Mouse (Mus musculus): ENCODE measurements around the gene Adcy4.
A peak's percentile ranks its signal among the peaks of the same experiment; 100 is the strongest.

The Adcy4 gene

DNA sequence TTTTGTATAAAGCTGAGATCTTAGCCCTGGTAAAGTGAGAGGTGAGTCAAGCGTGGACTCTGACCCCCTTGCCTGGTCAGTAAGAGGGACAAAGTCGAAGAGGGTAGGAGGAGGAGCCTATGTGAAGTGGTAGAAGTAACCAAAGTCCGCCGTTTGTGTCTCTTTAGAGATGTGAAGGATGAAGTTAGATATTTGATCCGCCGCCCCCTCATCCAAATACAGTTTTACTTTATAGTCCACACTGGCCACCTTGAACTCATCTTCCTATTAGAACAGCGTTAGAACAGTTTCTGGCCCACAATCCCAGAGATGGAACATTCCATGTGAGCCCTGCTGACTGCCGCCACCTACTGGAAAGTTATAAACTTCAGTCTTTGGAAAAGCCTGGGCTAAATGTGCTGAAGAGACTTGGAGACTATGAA lies 25.5 kb downstream of the Adcy4 start, which contains the start of gene Cideb:
TSS of gene Cideb (minus strand) at position 96 of the 422 bp plus-strand sequence.
- DNase-seq (ENCODE audit: low read depth), result peak; percentile 59

DNA sequence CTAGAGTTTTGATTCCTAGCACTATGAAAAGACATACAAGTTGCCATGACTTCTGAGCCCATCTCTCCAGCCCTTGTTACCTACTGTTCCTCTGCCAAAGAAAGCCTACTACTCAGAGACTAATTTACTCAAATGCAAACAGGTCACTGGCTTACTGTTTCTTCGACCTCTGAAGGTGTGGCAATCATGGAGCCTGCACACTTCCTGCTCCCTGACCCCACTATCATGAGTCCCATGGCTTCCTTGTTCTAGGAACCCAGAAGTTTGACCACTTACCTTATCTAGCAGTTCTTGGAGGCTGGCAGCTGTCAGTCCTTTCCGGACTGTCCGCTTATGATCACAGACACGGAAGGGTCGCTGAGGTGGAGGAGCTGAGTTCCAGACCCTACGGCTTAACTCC lies 26.3 kb downstream of the Adcy4 start:
- no peak for DNase-seq (ENCODE audit: low read depth)

DNA sequence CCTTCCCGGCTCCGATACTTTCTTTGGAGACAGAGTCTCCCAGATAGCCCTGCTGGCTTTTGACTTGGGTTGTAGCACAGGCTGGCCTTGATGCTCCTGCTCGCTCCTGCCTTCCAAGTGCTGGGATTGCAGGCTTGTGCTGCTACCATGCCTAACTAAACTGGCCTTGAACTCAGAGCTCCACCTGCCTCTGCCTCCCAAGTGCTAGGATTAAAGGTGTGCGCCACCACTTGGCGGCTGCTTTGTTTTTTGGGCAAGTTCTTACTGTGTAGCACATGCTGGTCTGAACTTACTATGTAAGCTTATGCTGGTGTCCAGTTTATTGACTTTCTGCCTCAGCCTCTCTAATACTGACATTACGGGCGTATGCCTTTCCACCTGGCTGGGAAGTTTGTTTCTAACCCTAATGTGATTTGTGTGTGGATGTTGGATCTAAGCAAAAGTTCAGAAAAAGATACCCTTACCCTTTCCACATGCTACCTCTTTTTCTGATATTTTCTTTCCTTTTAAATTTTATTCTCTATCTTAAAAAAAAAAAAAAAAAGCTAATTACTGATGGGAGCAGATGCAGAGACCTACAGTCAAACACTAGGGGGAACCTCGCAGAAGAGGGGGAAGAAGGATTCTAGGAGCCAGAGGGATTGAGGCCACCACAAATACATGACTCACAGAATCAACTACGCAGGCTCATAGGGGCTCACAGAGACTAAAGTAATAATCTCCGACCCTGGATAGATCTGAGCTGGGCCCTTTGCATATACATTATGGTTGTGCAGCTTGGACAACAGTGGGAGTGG lies 36.6 kb downstream of the Adcy4 start:
- no peak for DNase-seq (ENCODE audit: low read depth)

DNA sequence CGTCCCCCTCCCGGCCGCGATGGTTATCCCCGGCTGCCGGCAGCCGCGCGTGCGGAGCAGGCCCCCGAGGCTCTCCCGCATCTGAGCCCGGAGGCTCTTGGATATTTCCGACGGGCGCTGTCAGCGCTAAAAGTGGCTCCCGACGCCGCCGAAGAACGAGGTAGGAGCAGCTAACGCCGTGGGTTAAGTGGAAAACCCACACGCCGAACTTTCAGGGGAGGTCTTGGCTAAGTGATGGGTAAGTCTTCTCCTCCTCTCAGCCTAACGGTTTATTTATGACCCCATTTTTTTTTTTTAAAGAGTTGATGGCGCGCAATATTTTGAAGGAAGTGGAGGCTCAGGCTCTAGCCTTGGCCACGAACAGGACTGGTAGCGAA lies 38.0 kb downstream of the Adcy4 start:
- no peak for DNase-seq (ENCODE audit: low read depth)

DNA sequence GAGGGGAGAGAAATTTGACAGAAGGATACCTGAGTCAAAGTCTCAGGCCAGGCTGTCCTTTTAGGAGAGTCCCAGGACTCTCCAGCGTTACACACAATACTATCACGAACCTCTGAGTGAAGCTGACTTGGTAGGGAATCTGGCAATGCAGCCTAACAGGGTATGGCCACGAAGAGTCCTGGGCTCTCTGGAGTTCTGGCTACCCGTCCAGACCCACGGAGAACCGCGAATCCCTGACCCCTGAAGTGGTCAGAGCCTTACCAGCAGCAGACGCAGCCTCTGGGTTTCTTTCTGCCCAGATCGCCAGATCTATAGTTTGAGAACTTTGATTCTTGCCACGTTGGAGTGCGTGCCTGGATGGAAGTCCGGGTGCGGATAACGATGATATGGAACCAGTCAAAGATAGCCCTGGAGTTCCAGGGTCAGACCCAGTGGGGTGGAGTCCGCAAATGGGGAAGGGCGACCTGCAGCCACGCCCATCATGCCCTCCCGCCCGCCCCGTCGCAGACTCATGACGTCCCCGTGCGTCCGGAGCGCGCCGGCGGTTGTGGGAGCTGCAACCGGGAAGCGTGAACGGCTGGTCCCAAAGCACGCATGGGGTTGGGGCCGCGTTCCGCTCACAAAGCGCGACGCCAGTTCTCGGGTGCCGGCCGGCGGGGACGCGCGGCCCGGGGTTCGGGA lies 38.6 kb downstream of the Adcy4 start, which contains the start of the genes Dhrs1 and Nop9:
TSS of gene Dhrs1 (minus strand) at position 511 of the 681 bp plus-strand sequence.
TSS of gene Nop9 (plus strand) at position 514 of the 681 bp plus-strand sequence.
- DNase-seq (ENCODE audit: low read depth), result peak; percentile 88

DNA sequence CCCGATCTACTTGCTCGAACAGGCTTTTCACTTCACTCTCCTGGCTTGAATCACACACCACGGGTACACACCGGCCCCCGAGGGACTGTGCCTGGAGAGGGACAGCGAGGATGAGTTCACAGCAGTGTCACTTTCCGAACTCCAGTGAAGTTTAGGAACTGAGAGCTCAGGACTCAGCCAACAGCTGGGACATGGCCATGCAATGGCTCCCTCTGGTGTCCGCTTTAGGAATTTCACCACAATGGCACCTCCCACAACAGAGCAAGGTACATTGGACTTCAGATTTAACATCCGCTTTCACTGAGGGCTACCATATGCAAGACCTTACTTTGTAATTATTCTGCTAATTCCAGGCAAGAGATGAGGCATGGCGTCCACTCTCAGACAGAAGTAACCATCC lies 40.2 kb downstream of the Adcy4 start:
- peak; percentile 95 for DNase-seq (ENCODE audit: low read depth)

DNA sequence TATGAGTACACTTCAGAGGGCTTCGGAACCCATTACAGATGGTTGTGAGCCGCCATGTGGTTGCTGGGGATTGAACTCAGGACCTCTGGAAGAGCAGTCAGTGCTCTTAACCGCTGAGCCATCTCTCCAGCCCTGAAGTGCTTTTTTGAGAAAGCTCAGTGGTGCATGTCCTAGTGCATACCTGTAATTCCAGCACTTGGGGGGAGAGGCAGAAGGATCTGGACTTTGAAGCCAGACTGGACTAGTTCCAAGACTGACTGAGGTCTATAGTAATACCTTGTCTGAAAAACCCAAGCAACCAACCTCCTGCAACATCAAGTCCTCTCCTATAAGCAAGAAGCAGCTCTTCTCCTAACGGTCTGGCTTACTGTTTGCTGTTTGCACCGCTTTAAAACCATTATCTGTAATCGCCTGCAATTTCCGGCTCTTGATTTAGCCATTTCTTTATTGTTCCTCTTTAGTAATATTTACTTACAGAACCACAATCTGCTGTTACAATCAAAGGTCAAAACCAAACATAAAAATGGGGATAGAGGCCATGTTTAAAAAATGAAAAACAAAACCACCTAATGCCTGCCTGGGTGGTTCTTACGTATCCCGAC lies 46.7 kb downstream of the Adcy4 start:
- no peak for DNase-seq (ENCODE audit: low read depth)

DNA sequence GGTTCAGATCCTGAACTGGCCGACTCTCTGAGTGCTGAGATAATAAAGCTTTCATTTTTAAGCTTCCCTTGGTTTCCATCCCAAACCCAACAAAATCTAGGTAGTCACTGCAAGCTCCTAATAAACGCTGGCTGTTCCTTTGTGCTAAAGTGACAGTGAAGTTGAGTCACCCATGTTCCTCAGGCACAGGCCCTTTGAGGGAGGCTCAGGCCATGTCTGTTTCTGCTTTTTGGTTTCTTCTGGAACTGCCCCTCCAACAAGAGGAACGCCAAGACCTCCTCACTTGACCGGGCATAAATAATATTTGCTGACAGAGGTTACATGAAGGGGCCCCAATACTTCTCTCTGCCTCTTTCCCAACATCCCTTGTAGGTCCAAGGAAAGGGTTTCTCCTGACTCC lies 48.1 kb downstream of the Adcy4 start:
- no peak for DNase-seq (ENCODE audit: low read depth)

DNA sequence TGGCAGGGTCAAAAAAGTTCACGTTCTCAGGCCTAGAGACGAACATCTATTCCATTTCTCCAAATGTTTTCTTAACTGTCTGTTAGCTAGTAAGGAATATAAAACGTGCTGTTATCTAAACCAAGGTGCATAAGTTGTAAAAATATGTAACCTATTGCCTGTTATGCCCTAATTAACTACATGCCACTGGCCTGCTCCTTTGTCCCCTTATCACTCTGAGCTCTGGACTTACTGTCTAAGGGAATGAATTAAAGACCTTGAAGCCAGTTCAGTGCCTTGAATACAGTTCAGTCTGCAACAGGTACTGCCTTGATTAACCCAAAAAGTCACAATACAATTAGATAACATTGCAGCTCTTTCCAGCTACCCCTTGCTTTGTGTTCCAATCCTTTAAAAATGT lies 48.6 kb downstream of the Adcy4 start:
- no peak for DNase-seq (ENCODE audit: low read depth)

DNA sequence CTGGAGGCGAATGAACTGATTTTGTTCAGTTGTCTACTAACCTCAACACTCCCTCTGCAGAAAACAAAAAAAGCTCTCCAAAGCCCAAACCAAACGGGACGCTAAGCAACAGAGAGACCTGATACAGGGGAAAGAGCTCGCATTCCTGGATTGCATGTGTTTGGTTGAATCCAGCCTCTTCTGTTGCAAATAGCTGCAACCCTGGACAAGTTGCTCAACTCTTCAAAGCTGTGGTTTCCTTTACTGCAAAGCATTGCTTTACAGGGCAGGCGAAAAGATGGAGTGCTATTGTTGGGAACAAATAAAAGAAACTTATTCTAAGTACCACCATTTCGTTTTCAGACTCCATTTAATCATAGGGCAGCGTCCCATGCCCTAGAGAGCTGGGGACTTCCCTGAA lies 49.0 kb downstream of the Adcy4 start:
- DNase-seq (ENCODE audit: low read depth), result no peak

DNA sequence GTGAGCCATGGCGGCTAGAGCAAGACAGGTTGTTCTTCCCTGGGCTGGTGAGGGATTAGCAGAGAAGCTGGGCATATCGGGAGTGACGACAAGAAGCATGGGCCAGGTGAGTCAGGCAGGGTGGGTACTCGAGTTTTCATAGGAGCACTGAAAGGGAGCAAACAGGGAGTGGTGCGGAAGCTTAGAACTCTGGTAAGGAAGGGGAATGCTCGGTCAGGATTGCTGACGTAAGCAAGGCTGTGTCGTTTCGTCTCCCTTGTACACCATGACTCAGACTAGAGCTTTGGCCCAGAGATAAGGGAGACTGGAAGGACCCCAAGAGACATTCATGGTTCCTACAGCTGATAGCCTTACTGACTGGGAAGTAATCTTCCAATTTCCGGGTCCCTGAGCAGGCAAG lies 50.0 kb downstream of the Adcy4 start:
- DNase-seq (ENCODE audit: low read depth), result no peak

DNA sequence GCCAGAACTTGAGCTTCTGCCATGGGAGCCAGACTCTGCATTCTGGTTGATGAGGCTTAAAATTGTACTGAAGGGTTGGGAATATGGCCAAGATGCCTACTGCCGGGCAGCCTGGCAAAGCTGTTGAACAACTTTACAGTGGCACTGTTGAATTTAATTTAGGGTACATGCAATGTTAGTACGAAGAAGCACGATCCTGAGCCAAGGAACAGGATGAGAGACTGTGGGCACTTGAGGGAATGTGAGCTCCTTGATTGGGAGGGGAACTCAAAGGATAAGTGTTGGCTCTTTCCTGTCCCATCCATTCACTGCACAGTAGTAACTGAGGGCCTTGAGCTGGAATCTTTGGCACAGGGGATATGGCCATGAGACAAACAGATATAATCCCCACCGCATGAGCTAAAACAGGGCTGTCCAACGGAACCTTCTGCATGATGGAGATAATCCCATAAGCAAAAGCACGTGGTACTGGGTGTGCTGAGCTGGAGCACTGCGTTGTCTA lies 53.3 kb downstream of the Adcy4 start:
- no peak for DNase-seq (ENCODE audit: low read depth)

DNA sequence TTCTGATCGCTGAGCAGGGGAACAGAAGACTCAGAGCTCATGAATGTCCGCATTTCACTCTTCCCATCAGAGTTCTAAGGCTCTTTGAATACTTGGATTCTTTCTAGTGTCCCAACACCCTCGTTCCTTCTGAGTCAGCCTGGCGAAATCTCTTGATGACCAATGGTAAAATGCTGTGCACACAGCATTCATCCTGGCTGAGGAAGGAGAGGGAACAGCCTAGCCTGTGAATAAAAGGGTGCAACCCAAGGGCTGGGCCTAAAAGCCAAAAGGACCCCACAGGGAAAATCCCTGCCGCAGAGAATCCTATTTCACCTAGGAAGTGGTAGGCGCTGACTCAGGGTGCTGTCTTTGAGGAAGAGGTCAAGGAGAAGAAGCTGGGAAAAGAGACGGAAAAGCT lies 53.8 kb downstream of the Adcy4 start:
- DNase-seq (ENCODE audit: low read depth), result no peak

DNA sequence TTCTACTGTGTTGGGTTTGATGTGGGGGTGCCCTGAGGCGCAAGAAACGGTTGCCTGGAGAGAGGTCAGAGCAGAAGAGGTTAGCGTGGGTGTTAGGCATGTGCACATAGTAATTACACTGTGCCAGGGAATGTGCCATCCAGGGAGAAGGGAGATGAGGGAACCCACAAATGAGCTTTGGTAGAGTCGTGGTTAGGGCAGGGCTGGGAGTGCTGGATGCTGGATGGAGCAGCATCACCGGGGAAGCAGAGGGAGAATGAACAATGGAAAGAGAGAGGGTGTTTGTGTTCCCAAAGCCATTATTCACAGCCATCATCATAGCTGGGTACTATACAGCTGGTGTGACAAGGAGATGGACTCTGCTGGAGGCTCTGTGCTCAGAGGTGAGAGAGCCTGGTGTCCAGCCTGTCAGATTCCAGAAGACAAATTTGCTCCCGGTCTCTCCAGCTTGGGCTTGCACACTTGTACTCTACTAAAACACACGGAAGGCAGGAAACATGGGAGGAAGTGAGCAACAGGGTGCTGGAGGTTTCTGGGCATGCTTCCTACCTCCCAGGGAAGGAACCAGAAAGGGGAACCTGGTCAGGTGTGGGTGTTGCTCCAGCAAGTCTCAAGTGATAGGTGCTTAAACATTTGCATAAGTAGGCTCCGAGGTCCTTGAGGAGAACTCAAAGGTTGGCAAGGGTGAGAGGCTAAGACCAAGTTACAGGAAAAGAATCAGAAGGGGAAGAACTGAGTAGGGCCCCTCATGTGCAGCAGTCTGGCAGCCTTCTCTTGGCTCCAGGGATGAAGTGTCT lies 55.8 kb downstream of the Adcy4 start:
- no peak for DNase-seq (ENCODE audit: low read depth)

DNA sequence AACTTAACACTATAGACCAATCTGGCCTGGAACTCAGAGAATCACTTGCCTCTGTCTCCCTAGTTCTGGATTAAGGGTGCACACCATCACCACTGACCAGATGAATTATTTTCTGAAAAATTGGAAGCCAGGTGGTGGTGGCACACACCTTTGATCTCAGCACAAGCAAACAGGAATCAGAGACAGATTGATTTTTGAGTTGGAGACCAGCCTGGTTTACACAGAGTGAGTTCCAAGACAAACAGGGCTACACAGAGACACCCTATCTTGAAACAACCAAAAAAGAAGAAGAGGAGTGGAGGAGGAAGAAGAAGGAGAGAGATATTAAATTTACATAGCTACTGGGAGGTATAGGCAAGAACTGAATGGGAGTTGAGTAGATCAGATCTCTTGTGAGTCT lies 57.6 kb downstream of the Adcy4 start:
- DNase-seq (ENCODE audit: low read depth), result no peak

DNA sequence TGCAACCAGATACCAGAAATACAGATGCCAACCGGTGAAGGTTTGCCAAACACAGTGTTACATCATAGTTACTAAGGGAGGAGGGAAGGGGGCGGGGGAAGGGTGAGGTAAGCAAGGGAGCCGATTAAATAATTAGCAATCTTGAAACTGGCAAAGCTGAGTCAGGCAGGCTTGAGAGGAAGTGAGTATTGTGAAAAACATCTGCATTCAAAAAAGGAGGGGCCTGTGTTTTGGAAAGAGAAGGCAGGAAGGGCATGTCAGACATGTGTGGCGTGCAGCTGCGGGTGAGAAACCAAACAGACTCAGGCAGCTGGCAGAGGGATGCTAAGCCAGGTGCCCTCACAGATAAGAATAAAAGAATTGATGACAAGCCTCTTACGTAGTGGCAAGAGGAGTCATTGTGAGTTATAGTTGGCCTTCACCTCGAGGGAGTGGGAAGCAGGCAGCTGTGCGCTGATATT lies 59.5 kb downstream of the Adcy4 start:
- DNase-seq (ENCODE audit: low read depth), result peak; percentile 90

DNA sequence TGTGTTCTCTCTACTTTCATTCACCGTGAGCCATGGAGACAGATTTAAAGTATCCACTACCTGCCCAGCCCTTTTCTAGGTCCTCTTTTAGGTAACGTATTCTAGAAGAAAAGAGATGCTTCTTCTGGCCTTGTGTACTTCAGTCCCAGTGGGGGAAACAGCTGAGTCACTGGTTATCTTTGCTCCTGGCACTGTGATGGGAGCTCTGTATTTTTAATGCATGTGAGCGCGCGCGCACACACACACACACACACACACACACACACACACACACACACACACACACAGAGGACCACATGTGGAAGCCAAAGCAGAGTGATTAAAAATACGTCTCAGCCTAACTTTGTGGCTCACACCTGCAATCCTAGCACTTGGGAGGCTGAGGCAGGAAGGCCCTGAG lies 60.5 kb downstream of the Adcy4 start:
- no peak for DNase-seq (ENCODE audit: low read depth)

DNA sequence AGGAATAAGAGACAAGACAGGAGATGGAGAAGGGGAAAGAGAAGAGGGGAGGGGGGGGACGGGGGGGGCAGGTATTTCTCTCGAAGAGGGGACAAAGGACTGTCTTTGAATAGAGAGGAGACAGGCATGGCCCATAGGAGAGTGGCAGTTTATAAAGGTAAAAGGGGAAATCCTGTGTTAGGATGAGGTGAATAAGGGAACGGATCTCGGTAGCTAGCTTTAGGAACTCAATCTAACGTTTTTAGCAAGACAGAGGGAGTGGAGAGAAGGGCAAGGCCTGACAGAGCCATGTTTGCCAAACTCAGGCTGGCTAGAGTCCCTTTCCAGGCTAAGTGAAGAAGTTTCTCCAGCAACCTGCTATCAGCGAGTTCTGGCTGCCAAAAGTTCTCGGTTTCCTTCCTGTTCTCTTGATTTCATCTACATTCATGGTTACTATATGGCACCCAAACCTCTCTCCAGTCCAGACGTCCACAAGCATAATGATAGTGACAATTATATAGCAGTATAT lies 61.4 kb downstream of the Adcy4 start:
- no peak for DNase-seq (ENCODE audit: low read depth)

DNA sequence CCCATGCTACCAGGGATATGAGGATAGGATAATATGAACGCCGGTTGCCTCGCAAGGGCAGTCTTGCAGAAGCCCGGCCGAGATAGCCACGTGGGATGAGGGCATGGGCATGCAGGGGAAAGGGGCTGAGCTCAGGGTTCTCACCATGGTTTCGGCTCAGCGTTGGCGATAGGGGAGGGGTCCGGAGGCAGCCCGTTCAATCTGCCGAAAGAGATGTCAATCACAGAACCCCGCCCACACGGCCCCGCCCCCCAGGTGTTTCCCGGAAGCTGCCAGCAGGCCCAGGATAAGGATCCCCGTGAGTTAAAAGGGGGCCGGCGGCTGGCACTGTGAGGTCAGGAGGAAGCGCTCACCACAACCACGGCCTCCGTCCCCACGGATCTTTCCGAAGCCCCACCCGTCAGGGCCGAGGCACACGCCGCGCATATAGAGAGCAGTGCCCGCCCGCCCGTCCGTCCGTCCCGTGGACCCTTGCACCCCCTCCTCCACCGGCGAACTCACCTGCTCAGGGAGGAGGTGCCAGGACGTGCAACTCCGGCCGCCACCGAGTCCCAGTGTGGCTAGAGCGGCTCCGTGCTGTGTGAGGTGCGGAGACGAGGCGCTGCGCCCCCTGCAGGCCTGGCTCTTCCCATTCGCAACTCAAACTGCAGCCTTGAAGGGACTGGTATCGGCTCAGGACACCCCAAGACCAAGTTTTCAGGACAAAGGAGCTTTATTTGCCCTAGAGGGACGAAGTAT lies 62.0 kb downstream of the Adcy4 start, which contains the start of gene Rabggta:
TSS of gene Rabggta (minus strand) at position 564 of the 738 bp plus-strand sequence.
- peak; percentile 97 for DNase-seq (ENCODE audit: low read depth)

DNA sequence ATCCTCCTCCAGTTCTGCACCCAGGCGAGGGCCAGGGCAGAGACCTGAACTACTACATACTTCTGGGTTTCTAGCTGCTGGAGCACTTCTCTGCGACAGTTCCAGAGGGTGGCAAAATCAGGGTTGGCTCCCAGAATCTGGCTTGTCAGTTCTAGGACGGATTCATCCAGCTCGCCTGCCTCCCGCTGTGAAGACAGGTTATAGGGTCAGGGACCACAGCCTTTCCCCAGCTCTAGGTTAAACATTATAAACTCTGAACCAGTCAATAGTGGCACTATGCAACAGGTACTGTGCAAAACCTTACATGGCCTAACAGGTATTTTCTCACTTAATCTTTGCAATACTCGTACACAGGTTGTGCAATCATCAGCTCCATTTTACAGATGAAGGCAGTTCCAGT lies 62.8 kb downstream of the Adcy4 start:
- DNase-seq (ENCODE audit: low read depth), result no peak

DNA sequence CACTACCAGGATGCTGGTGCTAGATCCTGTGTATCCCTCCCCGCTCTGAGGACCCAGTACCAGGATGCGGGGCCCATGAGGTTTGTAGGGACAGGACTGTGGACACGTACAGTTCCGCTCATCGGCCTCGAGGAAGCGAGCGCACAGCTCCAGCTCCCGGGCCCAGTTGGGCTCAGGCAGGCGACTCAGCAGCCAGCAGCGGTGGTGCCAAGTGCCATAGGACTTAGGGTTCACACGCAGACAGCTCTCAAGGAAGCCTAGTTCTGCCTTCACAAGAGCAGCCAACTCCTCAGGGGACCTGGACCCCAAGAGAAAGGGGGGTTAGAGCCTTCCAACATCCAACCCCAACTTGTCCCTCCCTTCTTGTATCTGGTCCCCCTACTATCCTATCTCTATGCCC lies 63.2 kb downstream of the Adcy4 start:
- no peak for DNase-seq (ENCODE audit: low read depth)
